Comparison of ENCODE assay signal across 17 mouse cellular contexts in genomic region chr5:73843776-73844175, GRCm38 (mm10).
"Had no signal": no experiment of that assay in that cellular context is flagged by ENCODE, and none has a peak within 500 bp of the region (broad histone marks: within the 10 kb centered on the region; RNA-seq: fewer than 3 reads in every experiment).

No protein-coding gene starts in this region.

- H3K36me3 ChIP-seq: midbrain, embryonic 12.5 days; neural tube, embryonic 12.5 days had no signal

- H3K4me3 ChIP-seq: midbrain, embryonic 12.5 days; myocyte; neural tube, embryonic 12.5 days had no signal

- H3K27me3 ChIP-seq: neural tube, embryonic 12.5 days had no signal

- H3K4me1 ChIP-seq: midbrain, embryonic 12.5 days; neural tube, embryonic 12.5 days had no signal

- H3K9ac ChIP-seq: lung, embryonic 14.5 days; midbrain, embryonic 12.5 days; neural tube, embryonic 12.5 days had no signal

- H3K4me2 ChIP-seq: lung, embryonic 14.5 days; midbrain, embryonic 12.5 days; neural tube, embryonic 12.5 days had no signal

- DNase-seq: lung, adult 18-20 months; lung, embryonic 14.5 days; lung, postnatal 10 days; lung, postnatal 4 days; midbrain, embryonic 14.5 days; retina, postnatal 1 day; right cerebral cortex, adult 18-20 months; right cerebral cortex, postnatal 25 days; right cerebral cortex, postnatal 4 days; spleen, adult 18-20 months; thymus, adult 18-20 months; thymus, postnatal 14 days; thymus, postnatal 36 days had no signal

- H3K27ac ChIP-seq: midbrain, embryonic 12.5 days; neural tube, embryonic 12.5 days had no signal

- ATAC-seq: midbrain, embryonic 16.5 days had no signal

- H3K9me3 ChIP-seq: midbrain, embryonic 12.5 days; neural tube, embryonic 12.5 days had no signal
